Mouse (Mus musculus) retina, embryonic 14.5 days (tissue): Measurements from ENCODE around the gene Tssk1.

Experiments used
- DNase-seq: peaks from one replicate; pipeline ENCODE4 v3.0.0-alpha.2; 2015; ENCODE audit warnings: low spot score

The Tssk1 gene

GRCm38 (mm10) chr16:17898462-17898861, 4.4 kb downstream of the Tssk1 start, which contains the start of the genes Dgcr2 and Tssk2:
Dgcr2 (minus strand) TSS chr16:17898562.
Tssk2 (plus strand) TSS chr16:17898637.
- no peak for DNase-seq

- peak; percentile 99 for DNase-seq
These were observed 17.1 kb downstream of the Tssk1 start, which contains the start of gene Ess2 for GRCm38 (mm10) chr16:17911052-17911595. Ess2 (minus strand) TSS chr16:17911348.

GRCm38 (mm10) chr16:17914307-17915249, 20.6 kb downstream of the Tssk1 start, which contains the start of gene Gsc2:
Gsc2 (minus strand) TSS chr16:17915059.
- DNase-seq, result peak; percentile 43

GRCm38 (mm10) chr16:17920586-17920985, 26.6 kb downstream of the Tssk1 start:
- DNase-seq, result peak; percentile 37

GRCm38 (mm10) chr16:17921325-17922162, 27.5 kb downstream of the Tssk1 start:
- peak; percentile 98 for DNase-seq

- no peak for DNase-seq
These were observed 28.1 kb downstream of the Tssk1 start for GRCm38 (mm10) chr16:17922163-17922538.

GRCm38 (mm10) chr16:17927351-17928082, 33.5 kb downstream of the Tssk1 start:
- peak; percentile 64 for DNase-seq

- DNase-seq, result peak; percentile 76
These were observed 34.1 kb downstream of the Tssk1 start, which contains the start of gene Slc25a1 for GRCm38 (mm10) chr16:17928087-17928580. Slc25a1 (minus strand) TSS chr16:17928219.

GRCm38 (mm10) chr16:17928627-17929104, 34.6 kb downstream of the Tssk1 start:
- DNase-seq, result peak; percentile 88

GRCm38 (mm10) chr16:17929211-17929610, 35.2 kb downstream of the Tssk1 start:
- DNase-seq, result no peak

- no peak for DNase-seq
These were observed 35.6 kb downstream of the Tssk1 start for GRCm38 (mm10) chr16:17929631-17930030.

GRCm38 (mm10) chr16:17931906-17932460, 38.0 kb downstream of the Tssk1 start:
- DNase-seq, result no peak

- no peak for DNase-seq
These were observed 39.8 kb downstream of the Tssk1 start for GRCm38 (mm10) chr16:17933594-17934444.

- no peak for DNase-seq
These were observed 40.5 kb downstream of the Tssk1 start for GRCm38 (mm10) chr16:17934445-17934910.

GRCm38 (mm10) chr16:17936776-17937175, 42.8 kb downstream of the Tssk1 start:
- DNase-seq, result no peak

- DNase-seq, result no peak
These were observed 44.2 kb downstream of the Tssk1 start for GRCm38 (mm10) chr16:17938187-17938586.

- DNase-seq, result peak; percentile 84
These were observed 44.8 kb downstream of the Tssk1 start for GRCm38 (mm10) chr16:17938821-17939220.

GRCm38 (mm10) chr16:17939255-17939751, 45.3 kb downstream of the Tssk1 start:
- DNase-seq, result no peak

GRCm38 (mm10) chr16:17943466-17943865, 49.4 kb downstream of the Tssk1 start:
- DNase-seq, result no peak
